Mouse (Mus musculus) MEL (cell line): Measurements from ENCODE around the gene Fam131b. TPM values are rescaled to one million over a fixed set of nuclear protein-coding genes. Genes with fewer than 3 reads are reported as not detected.

Source experiments
- DNase-seq: peaks from one replicate; pipeline ENCODE4 v3.0.0; 2011; ENCODE audit warnings: low read depth, low spot score
- H3K27ac ChIP-seq: 2 replicates; pipeline ENCODE4 v1.5.1; 2012; ENCODE audit warnings: low read depth, mild to moderate bottlenecking, control low read depth, low read length, moderate library complexity; ENCODE audit not compliant: control insufficient read depth
- H3K27me3 ChIP-seq, 2 experiments: fragments of 150-350 bp in 1 of 2; sonication (generic) in 1 of 2; 2 replicates each; pipeline ENCODE4 v1.6.1; 2012; ENCODE audit warnings: low read length in 2 of 2, mild to moderate bottlenecking in 2 of 2, improper control_type of control experiment in 1 of 2, moderate library complexity in 1 of 2; ENCODE audit not compliant: insufficient read depth in 2 of 2, control insufficient read depth in 1 of 2
- H3K36me3 ChIP-seq, 2 experiments: 2 replicates each; pipeline ENCODE4 v1.6.1; 2012 to 2014; ENCODE audit warnings: low read length in 2 of 2, improper control_type of control experiment in 1 of 2, inconsistent platforms in 1 of 2, mild to moderate bottlenecking in 1 of 2; ENCODE audit not compliant: insufficient read depth in 2 of 2, control insufficient read depth in 1 of 2
- H3K4me1 ChIP-seq, 2 experiments: fragments of 150-350 bp in 1 of 2; sonication (generic) in 1 of 2; 2 replicates each; pipeline ENCODE4 v1.6.1; 2012; ENCODE audit warnings: low read length in 2 of 2, improper control_type of control experiment in 1 of 2, mild to moderate bottlenecking in 1 of 2; ENCODE audit not compliant: insufficient read depth in 2 of 2, control insufficient read depth in 1 of 2
- H3K4me3 ChIP-seq, 2 experiments: fragments of 150-350 bp in 1 of 2; sonication (generic) in 1 of 2; 2 replicates each; pipeline ENCODE4 v1.5.1; 2012; ENCODE audit warnings: low read depth in 2 of 2, low read length in 2 of 2, mild to moderate bottlenecking in 2 of 2, moderate library complexity in 2 of 2, control low read depth in 1 of 2, improper control_type of control experiment in 1 of 2; ENCODE audit not compliant: control insufficient read depth in 1 of 2, insufficient read depth in 1 of 2
- H3K79me2 ChIP-seq: 2 replicates; pipeline ENCODE4 v1.6.1; 2012; ENCODE audit warnings: mild to moderate bottlenecking, low read length, moderate library complexity; ENCODE audit not compliant: control insufficient read depth, poor library complexity, insufficient read depth
- H3K9ac ChIP-seq: 2 replicates; pipeline ENCODE4 v1.6.1; 2012; ENCODE audit warnings: low read depth, mild to moderate bottlenecking, control low read depth, low read length, moderate library complexity; ENCODE audit not compliant: control insufficient read depth, poor library complexity, severe bottlenecking
- H3K9me3 ChIP-seq: fragments of 150-350 bp; sonication (generic); replicated peaks from 2 replicates; pipeline ENCODE4 v1.6.1; 2012; ENCODE audit warnings: mild to moderate bottlenecking, low read length, improper control_type of control experiment, moderate library complexity; ENCODE audit not compliant: insufficient read depth
- CHD2 ChIP-seq: IDR thresholded peaks from 2 replicates; pipeline ENCODE4 v1.6.1; 2011; ENCODE audit warnings: low read length, improper control_type of control experiment
- E2F4 ChIP-seq: IDR thresholded peaks from 2 replicates; pipeline ENCODE4 v1.6.1; 2011; ENCODE audit warnings: low read depth, low read length, improper control_type of control experiment, borderline replicate concordance
- ELF1 ChIP-seq: IDR thresholded peaks from 2 replicates; pipeline ENCODE4 v1.6.1; 2014; ENCODE audit warnings: low read depth, mild to moderate bottlenecking, inconsistent platforms, low read length, improper control_type of control experiment, moderate library complexity
- EP300 ChIP-seq, 2 experiments: IDR thresholded peaks; 2 replicates each; pipeline ENCODE4 v1.6.1; 2011; ENCODE audit warnings: improper control_type of control experiment in 2 of 2, low read length in 2 of 2, low read depth in 1 of 2, mild to moderate bottlenecking in 1 of 2
- GABPA ChIP-seq: IDR thresholded peaks from 2 replicates; pipeline ENCODE4 v1.6.1; 2012; ENCODE audit warnings: low read depth, mild to moderate bottlenecking, inconsistent platforms, low read length, improper control_type of control experiment, moderate library complexity
- GATA1 ChIP-seq: IDR thresholded peaks from 2 replicates; pipeline ENCODE4 v1.6.1; 2011; ENCODE audit warnings: low read depth, low read length, improper control_type of control experiment
- JUND ChIP-seq: IDR thresholded peaks from 2 replicates; pipeline ENCODE4 v1.6.1; 2011; ENCODE audit warnings: low read depth, mild to moderate bottlenecking, improper control_type of control experiment, low read length
- POLR2AphosphoS2 ChIP-seq: IDR thresholded peaks from 2 replicates; pipeline ENCODE4 v1.6.1; 2011; ENCODE audit warnings: low read length, improper control_type of control experiment
- TBP ChIP-seq: IDR thresholded peaks from 2 replicates; pipeline ENCODE4 v1.8.0; 2011; ENCODE audit warnings: low read depth, low read length, improper control_type of control experiment
- TCF12 ChIP-seq: IDR thresholded peaks from 2 replicates; pipeline ENCODE4 v1.6.1; 2014; ENCODE audit warnings: low read depth, mild to moderate bottlenecking, inconsistent platforms, low read length, improper control_type of control experiment, moderate library complexity
- USF1 ChIP-seq: IDR thresholded peaks from 2 replicates; pipeline ENCODE4 v1.6.1; 2014; ENCODE audit warnings: low read depth, mild to moderate bottlenecking, inconsistent platforms, low read length, improper control_type of control experiment, moderate library complexity
- ZC3H11A ChIP-seq: IDR thresholded peaks from 2 replicates; pipeline ENCODE4 v1.6.1; 2012; ENCODE audit warnings: low read depth, mild to moderate bottlenecking, inconsistent platforms, low read length, improper control_type of control experiment
- ZKSCAN1 ChIP-seq: IDR thresholded peaks from 2 replicates; pipeline ENCODE4 v1.6.1; 2012; ENCODE audit warnings: low read depth, mild to moderate bottlenecking, inconsistent platforms, low read length, improper control_type of control experiment, moderate library complexity
- ZMIZ1 ChIP-seq: IDR thresholded peaks from 2 replicates; pipeline ENCODE4 v1.6.1; 2012; ENCODE audit warnings: low read depth, mild to moderate bottlenecking, inconsistent platforms, low read length, improper control_type of control experiment, moderate library complexity
- polyA plus RNA-seq, 2 experiments: library from polyadenylated mRNA; stranded (reverse) in 1 of 2; unstranded in 1 of 2; fragments of >175 nt in 1 of 2; fragments of >200 nt in 1 of 2; gene quantifications; 2 replicates each; pipeline versions ENCODE4 v1.2.1 to v1.2.4; 2012; ENCODE audit warnings: low replicate concordance in 2 of 2, low read depth in 1 of 2; ENCODE audit not compliant: insufficient read length in 2 of 2, insufficient read depth in 1 of 2, missing spikeins in 1 of 2
- total RNA-seq: library from RNA; depleted of rRNA; stranded (reverse); fragments of 300-350 nt; gene quantifications from 2 replicates; pipeline ENCODE4 v1.2.3, GENCODE M21; 2012

Fam131b gene
- total and polyA plus RNA-seq, 3 experiments, result 0.06 TPM; not detected in 2

GRCm38 (mm10) chr6:42324067-42324481, 369 bp downstream of the Fam131b start:
- TF ChIP-seq TCF12 (no peak), ZKSCAN1 (no peak)
- H3K4me1 ChIP-seq, result peaks cover 2 to 22% of the 10 kb centered on the region in 2 experiments
- no peaks in the 10 kb centered on the region for H3K9me3 ChIP-seq
- no peak for DNase-seq
- H3K36me3 ChIP-seq, result peaks cover 0 to 28% of the 10 kb centered on the region in 2 experiments; a peak in 2 of 4 replicates
- no peak overlapping the region for H3K9ac ChIP-seq
- H3K79me2 ChIP-seq, result no peaks in the 10 kb centered on the region
- H3K27me3 ChIP-seq, result peaks cover 0 to 1% of the 10 kb centered on the region in 2 experiments; a peak in 1 of 4 replicates
- no peak overlapping the region for H3K4me3 ChIP-seq
- no peak overlapping the region for H3K27ac ChIP-seq

DNA sequence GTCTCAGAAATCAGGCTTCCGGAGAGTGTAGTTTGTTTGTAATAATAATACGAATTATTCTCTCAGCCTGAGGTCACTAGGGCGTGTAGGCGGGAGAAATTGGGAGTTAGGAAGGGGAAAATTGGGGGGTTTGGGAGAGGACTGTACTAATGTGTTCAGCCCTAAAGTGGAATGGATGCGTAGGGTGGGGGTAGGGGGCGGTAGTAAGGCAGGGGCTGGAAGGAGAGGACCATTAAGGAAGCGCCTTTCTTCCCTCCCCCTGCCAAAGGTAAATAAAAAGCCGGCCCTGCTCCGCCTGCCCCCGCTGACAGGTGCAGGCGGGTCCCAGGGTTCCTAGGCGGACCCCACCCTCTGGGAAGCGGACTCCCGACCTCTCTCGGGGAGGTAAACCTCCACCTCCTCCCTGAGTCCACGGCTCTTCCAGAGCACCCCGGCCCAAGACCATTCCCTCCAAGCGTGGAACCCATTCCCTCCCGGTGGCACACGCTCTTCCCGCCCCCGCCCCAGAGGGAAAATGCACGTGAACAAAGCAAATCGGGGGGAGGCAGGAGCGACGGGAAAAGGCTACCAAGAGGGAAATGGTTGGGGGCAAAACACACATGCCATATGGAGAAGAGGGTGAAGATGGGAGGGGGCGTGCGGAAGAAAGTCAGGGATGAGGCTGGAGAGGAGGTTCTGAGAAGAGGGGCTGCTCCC, 924 bp downstream of the Fam131b start:
- H3K27me3 ChIP-seq, result peaks cover 0 to 1% of the 10 kb centered on the region in 2 experiments; a peak in 1 of 4 replicates
- TF ChIP-seq E2F4 (no peak), ZC3H11A (no peak), ELF1 (no peak), GABPA (no peak), EP300 (IDR thresholded peaks at IDR 0.05; ENCODE audit: low read depth in 1 of 2, low read length in 2 of 2) (no peak), ZMIZ1 (no peak)
- TF ChIP-seq, all 39 proteins: peak for 0
- no peak overlapping the region for H3K9ac ChIP-seq
- peaks cover 0 to 23% of the 10 kb centered on the region in 2 experiments; a peak in 2 of 4 replicates for H3K36me3 ChIP-seq
- H3K4me1 ChIP-seq, result peaks cover 2 to 18% of the 10 kb centered on the region in 2 experiments; a peak in 3 of 4 replicates
- no peak for DNase-seq
- H3K79me2 ChIP-seq, result no peaks in the 10 kb centered on the region
- H3K9me3 ChIP-seq, result no peaks in the 10 kb centered on the region
- no peak overlapping the region for H3K4me3 ChIP-seq
- H3K27ac ChIP-seq, result no peak overlapping the region

DNA sequence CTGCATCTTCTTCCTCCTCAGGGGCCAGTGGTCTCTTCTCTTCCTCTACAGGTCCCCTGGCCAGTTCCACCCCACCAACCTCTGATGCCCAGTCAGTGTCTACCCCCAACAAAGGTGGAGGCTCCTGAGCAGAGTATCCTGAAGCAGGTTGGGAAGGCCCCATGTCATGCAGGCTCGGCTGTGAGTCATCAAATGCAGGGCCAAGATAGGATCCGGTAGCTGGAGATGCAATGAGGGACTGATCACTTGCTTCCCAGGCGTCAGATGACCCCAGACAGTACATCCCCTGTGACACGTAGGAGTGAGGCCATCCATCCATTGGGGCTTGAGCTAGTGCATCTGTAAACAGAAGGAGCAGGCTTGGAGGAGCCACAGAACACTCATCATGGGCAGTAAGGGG, 6.2 kb downstream of the Fam131b start:
- peaks cover 0 to 1% of the 10 kb centered on the region in 2 experiments; a peak in 1 of 4 replicates for H3K27me3 ChIP-seq
- peaks cover 0 to 4% of the 10 kb centered on the region in 2 experiments; a peak in 2 of 4 replicates for H3K36me3 ChIP-seq
- H3K27ac ChIP-seq, result no peak overlapping the region
- TF ChIP-seq POLR2AphosphoS2 (no peak), TCF12 (no peak), JUND (no peak), USF1 (no peak), TBP (no peak), CHD2 (no peak), GATA1 (no peak)
- H3K9me3 ChIP-seq, result no peaks in the 10 kb centered on the region
- H3K4me1 ChIP-seq, result peaks cover 0 to 7% of the 10 kb centered on the region in 2 experiments; a peak in 1 of 4 replicates
- no peak for DNase-seq
- H3K4me3 ChIP-seq, result no peak overlapping the region
- no peak overlapping the region for H3K9ac ChIP-seq
- no peaks in the 10 kb centered on the region for H3K79me2 ChIP-seq
